Mouse (Mus musculus) CH12.LX (cell line): ENCODE measurements around the gene Olig1. TPM values are rescaled to one million over a fixed set of nuclear protein-coding genes. Genes with fewer than 3 reads are reported as not detected.

Source experiments
- DNase-seq: peaks from one replicate; pipeline ENCODE4 v3.0.0-alpha.2; 2013; ENCODE audit errors: extremely low read depth
- H3K27ac ChIP-seq: 2 replicates; pipeline ENCODE4 v1.5.1; 2012; ENCODE audit warnings: low read depth, mild to moderate bottlenecking, control low read depth, moderate library complexity; ENCODE audit not compliant: insufficient read depth
- H3K27me3 ChIP-seq: replicated peaks from 2 replicates; pipeline ENCODE3; 2012; ENCODE audit warnings: inconsistent platforms
- H3K36me3 ChIP-seq, 2 experiments: replicated peaks in 1 of 2; 2 replicates each; pipeline versions ENCODE3 to v1.6.1; 2012; ENCODE audit warnings: inconsistent platforms in 1 of 2, low read length in 1 of 2, mild to moderate bottlenecking in 1 of 2, mixed read lengths in 1 of 2, moderate library complexity in 1 of 2; ENCODE audit not compliant: control insufficient read depth in 1 of 2, insufficient read depth in 1 of 2
- H3K4me1 ChIP-seq, 2 experiments: 2 replicates each; pipeline ENCODE4 v1.6.1; 2012; ENCODE audit warnings: inconsistent platforms in 1 of 2, moderate library complexity in 1 of 2; ENCODE audit not compliant: insufficient read depth in 2 of 2, control insufficient read depth in 1 of 2
- H3K4me2 ChIP-seq: 2 replicates; pipeline ENCODE4 v1.6.1; 2012; ENCODE audit warnings: low read depth, mild to moderate bottlenecking, control low read depth; ENCODE audit not compliant: poor library complexity, insufficient read depth, severe bottlenecking
- H3K4me3 ChIP-seq, 3 experiments: fragments of 150-350 bp in 1 of 3; sonication (generic) in 1 of 3; replicated peaks in 1 of 3; 2 replicates each; pipeline versions ENCODE3 to v1.5.1; 2011 to 2012; ENCODE audit warnings: low read depth in 2 of 3, low read length in 2 of 3, mild to moderate bottlenecking in 2 of 3, moderate library complexity in 2 of 3, control low read depth in 1 of 3, improper control_type of control experiment in 1 of 3, inconsistent platforms in 1 of 3, mixed read lengths in 1 of 3; ENCODE audit not compliant: poor library complexity in 1 of 3
- H3K79me2 ChIP-seq: replicated peaks from 2 replicates; pipeline ENCODE4 v1.6.1; 2012; ENCODE audit warnings: mild to moderate bottlenecking, moderate library complexity; ENCODE audit not compliant: control insufficient read depth, poor library complexity, insufficient read depth, severe bottlenecking; ENCODE audit errors: extremely low read depth
- H3K9ac ChIP-seq: 2 replicates; pipeline ENCODE4 v1.6.1; 2012; ENCODE audit warnings: low read depth, mild to moderate bottlenecking, control low read depth, moderate library complexity; ENCODE audit not compliant: insufficient read depth
- H3K9me3 ChIP-seq: replicated peaks from 2 replicates; pipeline ENCODE3; 2012; ENCODE audit warnings: low read length, inconsistent platforms, mixed read lengths
- ELF1 ChIP-seq: IDR thresholded peaks from 2 replicates; pipeline ENCODE4 v1.6.1; 2014; ENCODE audit warnings: low read depth, mild to moderate bottlenecking, inconsistent platforms, low read length, improper control_type of control experiment
- ETS1 ChIP-seq: conservative IDR thresholded peaks from 2 replicates; pipeline ENCODE4 v1.6.1; 2012; ENCODE audit warnings: low read depth, mild to moderate bottlenecking, inconsistent platforms, low read length, improper control_type of control experiment, moderate library complexity
- IRF4 ChIP-seq: IDR thresholded peaks from 2 replicates; pipeline ENCODE4 v1.6.1; 2014; ENCODE audit warnings: low read depth, mild to moderate bottlenecking, inconsistent platforms, low read length, improper control_type of control experiment
- JUN ChIP-seq: IDR thresholded peaks from 2 replicates; pipeline ENCODE4 v1.6.1; 2011; ENCODE audit warnings: low read depth, mild to moderate bottlenecking, low read length, improper control_type of control experiment, moderate library complexity; ENCODE audit not compliant: insufficient read depth
- MAFK ChIP-seq: IDR thresholded peaks from 2 replicates; pipeline ENCODE4 v1.6.1; 2011; ENCODE audit warnings: low read length, improper control_type of control experiment; ENCODE audit not compliant: insufficient replicate concordance
- MAZ ChIP-seq: IDR thresholded peaks from 2 replicates; pipeline ENCODE4 v1.6.1; 2012; ENCODE audit warnings: low read depth, mild to moderate bottlenecking, inconsistent platforms, low read length, improper control_type of control experiment, moderate library complexity
- MXI1 ChIP-seq: IDR thresholded peaks from 2 replicates; pipeline ENCODE4 v1.6.1; 2011; ENCODE audit warnings: mild to moderate bottlenecking, low read depth, low read length, improper control_type of control experiment
- NELFE ChIP-seq: IDR thresholded peaks from 2 replicates; pipeline ENCODE4 v1.6.1; 2011; ENCODE audit warnings: low read depth, low read length, improper control_type of control experiment
- NRF1 ChIP-seq: IDR thresholded peaks from 2 replicates; pipeline ENCODE4 v1.6.1; 2014; ENCODE audit warnings: low read depth, mild to moderate bottlenecking, inconsistent platforms, low read length, improper control_type of control experiment, moderate library complexity
- POLR2A ChIP-seq: IDR thresholded peaks from 2 replicates; pipeline ENCODE4 v1.6.1; 2011; ENCODE audit warnings: low read depth, mild to moderate bottlenecking, improper control_type of control experiment, low read length
- RCOR1 ChIP-seq: conservative IDR thresholded peaks from 2 replicates; pipeline ENCODE4 v1.6.1; 2012; ENCODE audit warnings: low read depth, mild to moderate bottlenecking, inconsistent platforms, low read length, improper control_type of control experiment
- SMC3 ChIP-seq: IDR thresholded peaks from 2 replicates; pipeline ENCODE4 v1.6.1; 2011; ENCODE audit warnings: low read depth, low read length, improper control_type of control experiment
- UBTF ChIP-seq: IDR thresholded peaks from 2 replicates; pipeline ENCODE4 v1.6.1; 2012; ENCODE audit warnings: low read depth, mild to moderate bottlenecking, inconsistent platforms, low read length, improper control_type of control experiment, moderate library complexity
- ZKSCAN1 ChIP-seq: IDR thresholded peaks from 2 replicates; pipeline ENCODE4 v1.6.1; 2012; ENCODE audit warnings: low read depth, inconsistent platforms, low read length, improper control_type of control experiment, borderline replicate concordance
- ZMIZ1 ChIP-seq: IDR thresholded peaks from 2 replicates; pipeline ENCODE4 v1.6.1; 2012; ENCODE audit warnings: low read depth, mild to moderate bottlenecking, inconsistent platforms, low read length, improper control_type of control experiment
- ZNF384 ChIP-seq: IDR thresholded peaks from 2 replicates; pipeline ENCODE4 v1.6.1; 2012; ENCODE audit warnings: low read depth, low read length, improper control_type of control experiment, inconsistent platforms
- dilution Hi-C: fragments of 300-500 bp; cut with MboI; formaldehyde crosslinking; loops from 2 replicates; pipeline ENCODE4 v1.14.3; 2020; ENCODE audit warnings: low sequenced_read_pairs; ENCODE audit not compliant: extremely low pct_unique_long_range_greater_than_20kb, extremely low pct_ligation_motif_present
- in situ Hi-C: fragments of 300-500 bp; cut with MboI; formaldehyde crosslinking; loops from 3 replicates; pipeline ENCODE4 v1.14.3; 2019; ENCODE audit warnings: low sequenced_read_pairs, low pct_ligation_motif_present, low pct_unique_long_range_greater_than_20kb, mixed read lengths
- polyA plus RNA-seq: library from polyadenylated mRNA; unstranded; fragments of >175 nt; gene quantifications from 2 replicates; pipeline ENCODE4 v1.2.1, GENCODE M21; 2012; ENCODE audit warnings: low read depth; ENCODE audit not compliant: insufficient read length
- total RNA-seq, 2 experiments: library from RNA; depleted of rRNA; stranded (reverse); fragments of 300-350 nt in 1 of 2; fragments of >200 nt in 1 of 2; gene quantifications; 2 replicates each; pipeline ENCODE4 v1.2.3; 2012 to 2014

The Olig1 gene
- total and polyA plus RNA-seq, 3 experiments = not detected

- Histone ChIP-seq H3K9me3 (no peaks in the 10 kb centered on the region), H3K4me3 (no peak overlapping the region), H3K27ac (no peak overlapping the region), H3K4me1 (no peaks in the 10 kb centered on the region), H3K9ac (no peak overlapping the region), H3K79me2 (no peaks in the 10 kb centered on the region), H3K36me3 (no peaks in the 10 kb centered on the region), H3K4me2 (no peak overlapping the region; the same call in 1 of the 2 replicates), H3K27me3 (peaks cover 92% of the 10 kb centered on the region)
- TF ChIP-seq MXI1 = no peak
- no peak for TF ChIP-seq NRF1
- no peak for TF ChIP-seq UBTF
- no peak for TF ChIP-seq SMC3
- TF ChIP-seq ZNF384 = no peak
- no peak for TF ChIP-seq ZKSCAN1
- in situ Hi-C loops (no loop called here), dilution Hi-C loops (no loop called here)
- no peak for DNase-seq
Observed at GRCm38 (mm10) chr16:91233241-91233944, 36.2 kb upstream of the Olig1 start.

GRCm38 (mm10) chr16:91239024-91239423, 30.5 kb upstream of the Olig1 start:
- no peak overlapping the region for H3K9ac ChIP-seq
- no peak overlapping the region for H3K4me3 ChIP-seq
- no peak overlapping the region for H3K4me2 ChIP-seq
- H3K27me3 ChIP-seq = peaks cover 88% of the 10 kb centered on the region
- peaks cover 0 to 6% of the 10 kb centered on the region in 2 experiments; a peak in 1 of 4 replicates for H3K4me1 ChIP-seq
- H3K79me2 ChIP-seq = no peaks in the 10 kb centered on the region
- TF ChIP-seq JUN (no peak), ZMIZ1 (no peak), NELFE (no peak), IRF4 (no peak), POLR2A (no peak), UBTF (no peak), MAFK (no peak), MAZ (no peak), ETS1 (no peak), RCOR1 (no peak), ELF1 (no peak)
- no peak for DNase-seq
- H3K36me3 ChIP-seq = no peaks in the 10 kb centered on the region
- no peaks in the 10 kb centered on the region for H3K9me3 ChIP-seq
- in situ Hi-C loops = no loop called here
- no peak overlapping the region for H3K27ac ChIP-seq
- dilution Hi-C loops = no loop called here
